Mouse (Mus musculus) layer of hippocampus, adult 8-10 months (tissue): Measurements from ENCODE around the gene Rnf152. TPM values are rescaled to one million over a fixed set of nuclear protein-coding genes. Genes with fewer than 3 reads are reported as not detected.

Experiments
- DNase-seq, 2 experiments: peaks; one replicate each; pipeline ENCODE4 v3.0.0; 2022; ENCODE audit warnings: low spot score in 2 of 2
- total RNA-seq, 4 experiments: library from RNA; stranded (reverse); gene quantifications; 2 replicates each; pipeline ENCODE4 v1.2.4; 2022

Rnf152 gene
- total RNA-seq = 1 to 10 TPM; 2.9 to 3.2 (median 3.0) TPM

GRCm38 (mm10) chr1:105356291-105357011 lies at the start of gene Rnf152:
TSS of gene Rnf152 (minus strand) at chr1:105356710.
- DNase-seq = no peak

GRCm38 (mm10) chr1:105402853-105403252 lies 46.3 kb upstream of the Rnf152 start:
- no peak for DNase-seq

- no peak for DNase-seq
These were observed 27.8 kb upstream of the Rnf152 start for GRCm38 (mm10) chr1:105384141-105384937.

GRCm38 (mm10) chr1:105377546-105377945 lies 21.0 kb upstream of the Rnf152 start:
- DNase-seq = peak; percentile 12 to 15

GRCm38 (mm10) chr1:105374618-105375017 lies 18.1 kb upstream of the Rnf152 start:
- DNase-seq = no peak

GRCm38 (mm10) chr1:105362701-105363100 lies 6.2 kb upstream of the Rnf152 start:
- no peak for DNase-seq

GRCm38 (mm10) chr1:105358896-105359295 lies 2.4 kb upstream of the Rnf152 start:
- no peak for DNase-seq

- no peak for DNase-seq
These were observed 610 bp downstream of the Rnf152 start for GRCm38 (mm10) chr1:105355910-105356290.

GRCm38 (mm10) chr1:105354901-105355891 lies 1.3 kb downstream of the Rnf152 start:
- no peak for DNase-seq

- no peak for DNase-seq
These were observed 4.7 kb downstream of the Rnf152 start for GRCm38 (mm10) chr1:105351806-105352205.

GRCm38 (mm10) chr1:105342305-105342704 lies 14.2 kb downstream of the Rnf152 start:
- no peak for DNase-seq

- no peak for DNase-seq
These were observed 15.6 kb downstream of the Rnf152 start for GRCm38 (mm10) chr1:105340943-105341342.

GRCm38 (mm10) chr1:105337397-105337796 lies 19.1 kb downstream of the Rnf152 start:
- no peak for DNase-seq

GRCm38 (mm10) chr1:105336096-105336495 lies 20.4 kb downstream of the Rnf152 start:
- no peak for DNase-seq

GRCm38 (mm10) chr1:105332087-105332731 lies 24.3 kb downstream of the Rnf152 start:
- no peak for DNase-seq

- DNase-seq = no peak
These were observed 24.9 kb downstream of the Rnf152 start for GRCm38 (mm10) chr1:105331605-105332004.

- no peak for DNase-seq
These were observed 25.8 kb downstream of the Rnf152 start for GRCm38 (mm10) chr1:105330581-105331320.

GRCm38 (mm10) chr1:105327789-105328188 lies 28.7 kb downstream of the Rnf152 start:
- DNase-seq = no peak

GRCm38 (mm10) chr1:105324636-105325035 lies 31.9 kb downstream of the Rnf152 start:
- DNase-seq = no peak
